Mouse (Mus musculus): ENCODE measurements at regions not wholly inside any gene's neighbourhood (a gene's known extent, or its start where the extent isn't known, plus 50 kb on each side); places are given as distances from the start of the nearest gene placed in this dataset.
A peak's percentile ranks its signal among the peaks of the same experiment; 100 is the strongest.
"Not testable (repeated sequence)": the region's sequence is repeated elsewhere in the genome, so short reads cannot be mapped to it uniquely, and the experiment has no call there.

DNA sequence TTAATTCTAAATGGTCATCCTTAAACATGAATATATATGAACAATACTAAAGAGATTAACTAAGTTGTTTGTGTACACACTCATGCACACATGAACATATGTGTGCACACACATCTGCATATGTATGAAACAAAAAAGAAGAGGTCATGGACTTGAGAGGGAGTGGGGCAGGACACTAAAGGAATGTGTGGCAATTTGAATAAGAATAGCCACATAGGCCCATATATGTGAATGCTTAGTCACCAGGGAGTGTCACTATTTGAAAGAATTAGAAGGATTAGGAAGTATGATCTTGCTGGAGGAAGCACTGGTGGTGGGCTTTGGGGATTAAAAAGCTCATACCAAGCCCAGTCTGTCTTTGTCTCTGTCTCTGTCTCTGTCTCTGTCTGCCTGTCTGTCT lies 275.5 kb upstream of the Hsf2 start:
- intact Hi-C loops (cut with DNase I), result no loop called here
- no peak for DNase-seq

DNA sequence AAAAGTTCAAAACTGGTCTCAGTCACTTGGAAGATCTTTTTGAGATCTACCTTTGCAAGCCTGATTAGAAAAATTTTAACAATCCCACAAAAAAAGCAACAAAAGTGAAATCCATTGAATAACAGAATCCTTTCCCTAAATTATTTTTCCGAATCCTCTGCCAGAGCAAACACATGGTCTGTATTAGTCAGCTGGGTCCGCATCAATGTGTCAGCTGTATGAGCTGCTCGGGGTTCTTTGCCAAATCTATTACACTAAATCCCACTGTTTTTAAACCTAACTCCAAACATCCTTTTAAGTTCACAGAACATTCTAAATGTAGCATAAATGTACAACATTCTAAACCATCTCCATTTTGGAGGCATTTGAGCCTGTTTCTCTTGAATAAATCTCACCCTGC lies 255.1 kb upstream of the Hsf2 start:
- intact Hi-C loops (cut with DNase I), result no loop called here
- peak in 1 of 2 experiments; percentile 3 for DNase-seq

DNA sequence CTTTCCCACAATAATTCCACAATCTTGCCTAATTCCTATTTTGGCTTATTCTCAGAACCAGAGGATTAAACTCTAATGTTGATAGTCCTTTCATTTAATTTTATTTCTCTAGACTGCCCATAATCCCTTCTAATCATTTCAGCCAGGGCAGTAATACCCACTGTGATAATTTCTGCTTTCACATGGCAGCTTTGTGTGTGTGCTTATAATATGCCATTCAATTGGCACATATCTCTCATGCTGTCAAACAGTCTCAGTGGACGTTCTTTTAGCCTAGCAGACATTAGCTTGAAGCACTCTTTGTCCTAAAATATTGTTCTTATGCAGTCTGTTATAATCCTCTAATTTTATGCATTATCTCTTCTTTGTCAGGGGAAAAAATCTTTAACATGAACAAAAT lies 205.0 kb upstream of the Hsf2 start:
- intact Hi-C loops (cut with DNase I), result no loop called here
- DNase-seq, result no peak

DNA sequence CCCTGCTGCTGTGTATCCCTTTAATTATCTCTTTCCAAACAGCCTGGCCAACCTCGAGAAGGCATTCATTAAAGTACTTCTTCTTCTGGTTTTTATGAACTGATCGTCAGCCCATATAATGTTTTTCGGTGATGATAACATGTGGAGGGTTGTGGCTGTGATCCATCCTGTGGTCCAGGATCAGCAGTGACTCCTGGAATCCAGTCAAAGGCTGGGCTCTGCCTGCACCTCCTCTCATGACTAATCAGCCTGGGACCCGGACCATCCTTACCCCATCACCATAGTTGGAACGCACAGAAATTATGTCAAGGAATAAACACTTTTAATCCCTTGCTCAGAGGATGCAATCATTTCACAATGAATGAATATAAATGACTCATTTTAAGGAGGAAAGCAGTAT lies 203.3 kb upstream of the Hsf2 start:
- intact Hi-C loops (cut with DNase I), result no loop called here

DNA sequence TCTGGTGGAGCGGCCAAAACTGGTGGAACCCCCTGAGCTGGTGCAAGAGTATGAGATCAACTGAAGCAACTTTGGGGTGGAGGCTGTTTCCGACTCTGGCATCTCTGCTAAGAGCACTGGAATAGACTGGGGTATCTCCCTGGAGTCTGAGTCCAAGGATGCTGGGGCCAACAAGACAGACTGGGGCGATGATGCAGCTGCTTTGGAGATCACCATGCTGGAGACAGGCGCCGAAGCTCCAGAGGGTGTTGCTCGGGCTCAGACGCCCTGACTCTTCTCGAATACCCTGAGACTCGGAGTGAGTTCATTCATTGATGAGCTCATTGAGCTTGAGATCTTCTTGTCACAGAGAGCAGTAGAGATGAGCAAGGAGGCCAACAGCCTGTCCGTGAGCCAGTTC lies 194.6 kb upstream of the Hsf2 start:
- intact Hi-C loops (cut with DNase I), result no loop called here
- DNase-seq, result no peak

More for the DNA sequence above, 203.3 kb upstream of the Hsf2 start:
- DNase-seq, result peak in 1 of 2 experiments; percentile 7

DNA sequence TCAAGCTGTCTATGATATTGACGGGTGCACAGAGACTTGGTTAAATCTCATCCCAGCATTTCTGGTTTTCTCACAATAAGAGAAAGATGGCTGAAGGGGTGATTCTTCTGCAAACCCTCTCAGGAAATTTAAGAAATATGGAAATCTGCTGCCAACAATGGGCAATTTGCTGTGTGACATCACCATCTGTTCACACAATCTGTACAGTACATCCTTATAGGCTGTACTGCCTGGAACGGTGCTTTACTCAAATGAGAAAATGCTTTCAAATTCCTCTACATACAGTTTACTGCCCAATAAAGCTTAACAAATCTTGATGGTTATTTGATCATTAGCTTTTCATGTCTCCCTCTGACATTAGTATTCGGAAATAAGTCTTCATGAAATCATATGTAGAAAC lies 172.4 kb upstream of the Hsf2 start:
- intact Hi-C loops (cut with DNase I), result no loop called here
- no peak for DNase-seq

DNA sequence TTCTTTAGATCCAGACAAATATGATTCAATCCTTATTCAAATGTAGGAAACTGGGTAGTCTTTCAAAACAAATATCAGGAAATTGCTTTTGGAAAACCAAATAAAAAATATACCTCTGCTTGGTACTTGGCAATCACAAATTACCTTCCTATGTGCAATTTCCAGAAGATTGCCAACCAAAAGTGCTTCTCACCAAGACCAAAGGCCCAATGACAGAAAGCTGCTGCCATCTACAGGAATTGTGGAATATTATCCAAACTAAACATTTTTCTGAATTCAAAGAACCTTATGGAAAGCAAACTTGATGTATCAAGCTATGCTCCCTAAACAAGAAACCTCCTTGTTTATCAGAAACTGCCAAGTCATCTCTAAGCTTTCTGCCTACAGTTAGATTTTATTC lies 169.1 kb upstream of the Hsf2 start:
- intact Hi-C loops (cut with DNase I), result no loop called here
- DNase-seq, result no peak

DNA sequence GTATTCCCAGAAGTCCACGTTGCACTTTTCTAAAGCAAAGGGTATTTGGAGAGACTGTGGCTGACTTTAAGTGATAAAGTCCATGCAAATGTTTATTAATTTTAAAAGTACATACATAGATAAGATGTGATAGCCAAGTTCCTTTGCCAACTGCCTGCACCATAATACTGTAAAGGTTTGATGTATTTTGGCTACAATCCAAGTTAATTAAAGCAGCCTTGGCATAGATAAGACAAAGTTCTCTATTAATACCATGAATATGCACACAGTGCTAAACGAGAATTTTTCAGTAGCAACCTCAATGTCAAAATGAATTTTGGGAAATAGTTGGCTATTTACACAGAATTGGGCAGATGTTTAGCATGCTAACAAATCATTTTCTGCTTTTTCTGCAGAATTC lies 167.0 kb upstream of the Hsf2 start:
- DNase-seq, result no peak
- intact Hi-C loops (cut with DNase I), result no loop called here

DNA sequence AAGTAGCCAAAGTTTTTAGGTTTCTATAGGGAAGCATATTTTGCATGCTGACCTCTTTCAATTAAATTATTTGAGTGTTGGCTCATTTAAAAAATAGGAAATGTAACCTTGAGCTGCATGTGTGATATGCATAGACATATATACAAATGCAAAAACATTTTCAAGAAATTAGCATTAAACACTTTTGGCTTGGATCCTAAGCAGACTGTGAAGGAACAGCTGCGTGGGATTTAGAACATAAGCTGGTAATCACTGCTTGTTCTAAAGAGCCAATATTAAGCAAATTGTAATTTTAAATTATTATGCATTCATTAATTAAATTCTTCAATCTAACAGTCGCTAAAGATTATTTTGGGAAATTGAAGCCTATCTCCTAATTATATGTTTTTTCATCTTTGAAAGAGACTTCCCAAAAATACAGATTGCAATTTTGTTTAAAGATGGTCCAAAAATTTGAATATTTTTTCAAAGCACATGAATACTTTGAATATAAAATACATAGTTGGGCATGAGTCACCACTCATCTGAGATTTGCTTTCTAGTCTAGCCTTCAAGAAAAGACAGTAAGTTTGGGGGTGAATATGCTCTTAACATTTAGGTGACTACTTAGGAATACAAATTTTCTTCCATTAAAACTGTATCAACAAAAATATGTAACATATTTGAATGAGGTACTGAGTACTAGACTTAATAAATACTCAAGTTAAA lies 163.3 kb upstream of the Hsf2 start:
- intact Hi-C loops (cut with DNase I), result no loop called here
- DNase-seq, result no peak

DNA sequence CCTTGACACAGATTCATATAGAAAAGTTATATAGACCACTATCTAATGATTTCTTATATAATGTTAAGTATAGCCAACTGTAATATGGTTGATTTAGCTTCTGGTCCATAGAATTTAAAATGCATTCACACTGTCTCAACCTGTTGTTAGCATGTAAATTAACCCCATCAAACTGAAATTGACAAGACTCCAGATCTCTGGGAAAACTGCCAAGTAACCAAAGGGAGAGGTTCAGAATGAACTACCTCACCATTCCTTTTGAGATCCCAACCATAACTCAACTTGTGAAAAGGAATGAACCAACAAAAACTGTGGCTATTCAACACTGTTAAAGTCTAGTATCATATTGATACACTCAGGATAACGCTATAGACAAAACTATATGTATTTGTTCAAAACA lies 162.0 kb upstream of the Hsf2 start:
- intact Hi-C loops (cut with DNase I), result no loop called here
- DNase-seq, result no peak

DNA sequence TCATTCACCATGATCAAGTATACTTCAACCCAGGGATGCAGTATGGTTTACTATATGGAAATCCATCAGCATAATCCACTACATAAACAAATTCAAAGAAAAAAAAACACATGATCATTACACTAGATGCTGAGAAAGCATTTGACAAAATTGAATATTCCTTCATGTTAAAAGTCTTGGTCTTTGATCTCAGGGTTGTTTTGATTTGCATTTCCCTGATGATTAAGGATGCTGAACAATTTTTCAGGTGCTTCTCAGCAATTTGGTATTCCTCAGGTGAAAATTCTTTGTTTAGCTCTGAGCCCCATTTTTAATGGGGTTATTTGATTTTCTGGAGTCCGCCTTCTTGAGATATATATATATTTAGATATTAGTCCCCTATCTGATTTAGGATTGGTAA lies 123.4 kb upstream of the Hsf2 start:
- intact Hi-C loops (cut with DNase I); DNase-seq: not testable (repeated sequence)

Measured in gastrocnemius, postnatal 36 days (tissue).